Mouse (Mus musculus): Measurements from ENCODE around the gene Aloxe3.
A peak's percentile ranks its signal among the peaks of the same experiment; 100 is the strongest.

Gene Aloxe3

DNA sequence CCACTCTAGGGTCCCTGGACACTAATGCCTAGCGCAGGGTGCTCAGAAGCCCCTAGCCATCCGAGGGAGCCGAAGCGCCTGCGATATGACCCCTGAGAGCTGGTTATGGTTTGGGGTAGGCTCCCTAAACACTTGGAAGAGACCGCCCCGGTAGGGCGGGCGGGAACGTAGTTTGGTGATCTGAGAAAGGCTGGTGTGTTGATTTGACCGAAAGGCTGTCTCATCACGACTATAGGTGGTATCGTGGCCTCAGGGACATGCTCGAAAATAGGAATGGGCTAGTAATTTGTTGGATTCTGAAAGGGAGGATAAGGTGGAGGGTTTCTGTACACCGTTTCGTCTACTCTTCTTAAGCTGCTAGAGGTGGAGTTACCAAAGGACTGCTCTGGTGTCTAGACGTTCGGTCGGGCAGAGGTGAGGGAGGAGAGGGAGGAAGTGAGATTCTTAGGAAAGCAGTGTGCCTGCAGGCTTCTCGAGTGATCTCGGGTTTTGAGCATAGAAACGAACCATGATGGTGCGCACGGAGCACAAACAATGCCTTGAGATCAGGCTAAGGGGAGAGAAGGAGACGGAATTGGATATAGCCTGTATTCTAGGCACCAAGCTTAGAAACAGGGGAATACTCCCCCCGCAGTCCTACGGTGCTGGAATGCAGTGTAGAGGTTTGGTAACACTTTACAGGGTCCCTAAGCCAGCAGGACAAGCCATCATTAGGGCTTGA, 30.0 kb upstream of the Aloxe3 start:
- DNase-seq (ENCODE audit: low spot score in 2 of 2), result no peak

DNA sequence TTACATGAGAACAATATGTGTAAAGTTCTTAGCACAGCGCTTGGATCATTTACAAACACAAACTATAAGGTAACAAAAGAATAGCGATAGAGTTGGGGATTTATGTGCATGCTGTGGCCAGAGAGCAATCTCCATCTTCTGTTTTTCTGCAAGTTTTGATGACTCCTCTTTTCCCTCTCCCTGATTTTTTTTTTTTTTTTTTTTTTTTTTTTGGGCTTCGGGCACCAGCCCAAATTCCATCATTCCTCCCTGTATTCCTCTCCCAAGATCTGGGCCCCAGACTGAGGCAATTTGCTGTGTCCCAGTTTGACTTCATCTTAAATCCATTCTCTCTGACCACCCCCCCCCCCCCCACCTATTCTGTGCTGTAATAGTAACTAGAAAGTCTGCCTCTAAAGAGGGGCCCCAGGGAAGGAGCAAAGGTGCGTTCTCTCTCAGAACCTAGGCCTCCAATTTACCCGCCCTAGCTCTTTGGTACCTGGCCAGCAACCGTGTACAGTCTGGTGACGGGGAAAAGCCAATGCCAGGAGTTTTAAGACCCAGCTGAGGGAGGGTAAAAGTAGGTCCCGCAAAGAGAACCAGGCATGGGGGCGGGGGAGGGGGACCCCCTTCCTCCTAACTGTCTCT, 29.2 kb upstream of the Aloxe3 start:
- no peak for DNase-seq (ENCODE audit: low spot score in 2 of 2)

DNA sequence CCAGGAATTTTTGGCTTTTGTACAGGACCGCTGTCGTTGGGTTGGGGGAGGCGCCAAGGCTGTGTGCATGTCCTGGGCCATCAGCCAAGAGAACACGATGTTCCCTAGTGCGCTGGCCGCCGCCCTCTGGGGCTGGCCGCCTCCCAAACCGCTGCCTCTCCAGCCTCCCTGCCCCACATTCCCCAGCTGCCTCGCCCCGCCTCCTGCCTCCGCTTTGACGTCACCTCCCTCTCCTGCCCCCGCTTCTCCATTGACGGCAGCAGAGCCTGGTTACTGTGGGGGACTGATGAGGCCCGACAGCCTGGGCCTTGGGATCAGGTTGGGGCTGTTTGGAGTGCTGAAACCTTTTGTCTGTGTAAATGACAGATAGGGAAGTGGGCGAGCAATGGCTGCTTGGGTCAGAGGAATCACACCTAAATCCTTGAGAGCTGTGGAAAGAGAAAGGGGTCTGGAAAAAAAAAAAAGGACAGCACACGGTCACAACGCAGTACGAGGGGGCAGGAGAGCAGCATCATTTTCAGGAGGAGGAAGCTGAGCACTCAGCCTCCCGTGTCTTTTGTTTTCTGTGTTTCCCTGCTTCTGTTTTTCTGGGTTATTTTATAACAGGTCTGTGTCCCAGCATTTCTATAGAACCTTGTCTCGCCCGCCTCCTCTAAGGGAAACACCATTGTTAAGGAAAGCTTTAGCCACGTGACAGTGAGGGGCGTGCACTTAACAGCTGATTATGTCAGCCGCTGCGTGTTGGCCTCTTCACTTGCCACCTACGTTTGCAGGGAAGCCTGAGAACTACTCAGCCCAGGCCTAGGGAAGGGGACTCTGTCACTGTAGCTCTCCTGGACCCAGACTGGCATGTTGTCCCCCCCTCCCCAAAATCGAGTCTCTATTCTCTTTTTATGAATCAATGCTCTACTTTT, 28.5 kb upstream of the Aloxe3 start:
- DNase-seq (ENCODE audit: low spot score in 2 of 2), result peak; percentile 94 to 100

DNA sequence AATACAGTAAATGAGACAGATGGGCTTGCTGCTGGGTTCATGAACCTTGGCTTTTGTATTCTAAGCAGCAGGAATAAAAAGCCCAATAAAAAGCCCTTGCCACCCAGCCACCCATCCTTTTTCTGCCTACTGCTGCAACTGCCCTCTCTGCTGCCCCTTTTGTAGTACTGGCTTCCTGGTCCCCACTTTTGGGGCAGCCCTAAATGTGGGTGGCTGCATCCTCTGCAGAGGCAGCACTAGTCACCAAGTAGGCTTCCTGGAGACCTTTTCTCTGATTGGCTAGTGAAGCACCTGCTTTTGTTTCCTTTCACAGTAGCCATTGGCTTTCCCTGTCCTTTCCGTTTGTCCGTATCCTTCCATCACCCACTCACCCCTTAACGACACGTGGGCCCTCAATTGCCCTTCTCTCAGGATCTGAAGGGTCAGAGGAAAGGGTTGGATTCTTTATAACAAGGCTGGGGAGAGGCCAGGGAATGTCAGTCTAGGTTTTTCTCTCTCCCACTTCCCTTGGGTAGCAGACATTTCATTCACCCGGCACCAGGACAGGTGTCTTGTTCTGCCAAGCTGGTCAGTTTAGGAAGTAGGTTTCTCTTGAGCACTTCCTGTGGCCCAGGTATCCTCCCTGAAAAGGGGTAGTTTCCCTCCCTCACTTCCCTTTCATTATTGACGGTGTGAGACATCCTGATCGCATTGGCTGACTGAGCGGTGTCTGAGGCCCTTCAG, 27.5 kb upstream of the Aloxe3 start:
- DNase-seq (ENCODE audit: low spot score in 2 of 2), result no peak

DNA sequence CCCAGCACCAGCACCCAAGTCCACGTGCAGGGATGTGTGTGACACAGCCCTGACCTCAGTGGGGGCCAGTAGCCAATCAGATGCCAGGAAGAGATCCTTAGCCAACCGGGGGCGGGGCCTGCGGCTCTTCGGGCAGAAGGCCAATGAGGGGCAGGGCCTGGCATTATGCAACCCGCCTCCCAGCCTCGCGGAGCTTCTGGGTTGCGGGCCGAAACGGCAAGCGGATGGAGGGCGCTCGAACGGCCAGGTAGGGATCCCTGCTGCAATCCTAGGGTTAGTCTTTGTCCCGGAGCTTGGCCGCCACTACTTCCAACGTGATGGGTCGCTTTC, 27.0 kb upstream of the Aloxe3 start:
- DNase-seq (ENCODE audit: low spot score in 2 of 2), result peak; percentile 96 to 97

DNA sequence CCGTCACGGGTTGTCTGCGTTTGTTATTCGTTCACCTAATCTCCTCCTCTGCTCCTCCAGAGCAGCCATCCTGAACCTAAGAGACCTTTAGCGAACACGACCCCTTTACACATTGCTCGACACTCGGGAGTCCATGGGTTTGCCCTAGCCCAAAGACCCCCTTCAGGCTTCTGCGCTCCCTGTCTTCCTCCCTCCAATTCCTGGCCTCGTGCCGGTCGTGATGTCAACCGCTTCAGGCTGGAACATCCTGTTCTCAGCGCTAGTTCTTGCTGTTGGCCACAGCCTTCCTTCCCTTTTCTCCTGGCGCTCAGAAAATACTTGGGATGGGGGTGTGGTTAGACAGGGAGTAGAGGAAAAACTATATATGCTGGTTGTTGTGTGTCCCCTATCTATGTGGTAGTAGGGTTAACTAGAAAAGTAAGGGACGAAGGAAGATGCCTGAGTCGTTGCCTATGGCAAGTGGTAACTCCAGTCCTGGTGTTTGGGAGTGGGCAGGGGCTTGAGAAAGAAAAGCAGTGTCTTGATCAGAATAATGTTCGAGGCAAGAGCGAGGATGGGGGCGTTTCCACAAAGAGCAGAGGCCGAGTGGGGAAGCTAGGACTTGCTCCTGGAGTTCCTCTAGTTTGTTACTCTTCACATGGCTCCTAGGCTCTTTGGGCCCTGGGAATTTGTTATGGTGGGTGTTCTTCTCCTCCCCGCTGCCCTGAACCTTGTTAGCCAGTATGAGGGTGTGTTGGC, 26.4 kb upstream of the Aloxe3 start:
- DNase-seq (ENCODE audit: low spot score in 2 of 2), result peak in 1 of 2 experiments; percentile 75

DNA sequence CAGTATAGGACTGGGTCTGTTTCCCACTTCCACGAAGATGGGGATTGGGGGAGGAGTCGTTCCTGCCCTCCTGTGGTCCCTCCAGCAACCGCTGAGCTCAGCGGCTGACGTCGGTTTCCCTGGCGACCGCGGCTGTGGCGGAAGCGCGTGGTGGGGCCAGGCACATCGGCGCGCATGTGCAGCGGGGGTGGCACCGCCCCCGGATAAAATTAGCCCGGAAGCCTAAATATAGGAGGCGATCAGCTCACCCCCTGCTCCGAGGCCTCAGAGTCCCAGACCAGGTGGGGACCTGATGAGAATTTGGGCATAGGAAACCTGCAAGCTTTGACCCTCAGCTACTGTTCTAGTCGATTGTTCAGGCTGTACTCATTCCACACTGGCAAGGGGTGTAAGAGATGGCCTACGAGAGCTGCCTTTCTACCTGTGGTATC, 25.8 kb upstream of the Aloxe3 start:
- peak; percentile 76 to 90 for DNase-seq (ENCODE audit: low spot score in 2 of 2)

DNA sequence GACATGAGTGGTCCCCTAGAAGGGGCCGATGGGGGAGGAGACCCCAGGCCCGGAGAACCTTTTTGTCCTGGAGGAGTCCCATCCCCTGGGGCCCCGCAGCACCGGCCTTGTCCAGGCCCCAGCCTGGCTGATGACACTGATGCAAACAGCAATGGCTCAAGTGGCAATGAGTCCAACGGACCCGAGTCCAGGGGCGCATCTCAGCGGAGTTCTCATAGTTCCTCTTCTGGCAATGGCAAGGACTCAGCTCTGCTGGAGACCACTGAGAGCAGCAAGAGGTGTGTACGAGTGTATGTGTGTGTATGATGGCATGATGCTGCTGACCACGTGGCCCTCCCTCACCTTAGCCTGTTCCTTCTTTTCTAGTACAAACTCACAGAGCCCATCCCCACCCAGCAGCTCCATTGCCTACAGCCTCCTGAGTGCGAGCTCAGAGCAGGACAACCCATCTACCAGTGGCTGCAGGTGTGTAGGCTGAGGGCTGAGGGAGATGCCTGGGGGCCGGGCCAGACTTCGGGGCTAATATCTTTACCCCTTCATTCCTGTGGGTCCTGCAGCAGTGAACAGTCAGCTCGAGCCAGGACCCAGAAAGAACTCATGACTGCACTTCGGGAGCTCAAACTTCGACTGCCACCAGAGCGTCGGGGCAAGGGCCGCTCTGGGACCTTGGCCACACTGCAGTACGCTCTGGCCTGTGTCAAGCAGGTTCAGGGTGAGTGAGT, 24.9 kb upstream of the Aloxe3 start:
- DNase-seq (ENCODE audit: low spot score in 2 of 2), result no peak

DNA sequence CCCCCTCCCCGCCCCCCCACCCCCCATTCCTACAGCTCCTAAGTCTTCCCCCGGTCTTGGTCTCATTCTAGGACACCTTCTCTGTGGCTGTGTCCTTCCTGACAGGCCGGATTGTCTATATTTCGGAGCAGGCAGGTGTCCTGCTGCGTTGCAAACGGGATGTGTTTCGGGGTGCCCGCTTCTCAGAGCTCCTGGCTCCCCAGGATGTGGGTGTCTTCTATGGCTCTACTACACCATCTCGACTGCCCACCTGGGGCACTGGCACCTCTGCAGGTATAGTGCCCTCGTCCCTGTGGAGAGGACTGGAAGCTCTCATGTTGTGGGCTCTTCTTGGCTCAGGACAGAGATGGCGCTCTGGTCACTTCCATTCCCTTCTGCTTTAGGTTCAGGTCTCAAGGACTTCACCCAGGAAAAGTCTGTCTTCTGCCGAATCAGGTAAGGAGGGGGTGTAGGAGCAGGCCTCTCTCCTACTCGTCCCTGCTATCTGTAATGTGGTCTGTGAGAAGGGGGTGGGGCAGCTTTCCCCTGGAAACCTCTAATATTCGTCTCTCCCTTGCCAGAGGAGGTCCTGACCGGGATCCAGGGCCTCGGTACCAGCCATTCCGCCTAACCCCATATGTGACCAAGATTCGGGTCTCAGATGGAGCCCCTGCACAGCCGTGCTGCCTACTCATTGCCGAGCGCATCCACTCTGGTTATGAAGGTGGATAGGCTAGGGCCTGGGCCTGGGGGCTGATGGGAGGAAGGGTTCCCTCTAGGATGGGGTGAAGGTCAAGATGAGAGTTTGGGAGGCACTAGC, 23.9 kb upstream of the Aloxe3 start:
- no peak for DNase-seq (ENCODE audit: low spot score in 2 of 2)

DNA sequence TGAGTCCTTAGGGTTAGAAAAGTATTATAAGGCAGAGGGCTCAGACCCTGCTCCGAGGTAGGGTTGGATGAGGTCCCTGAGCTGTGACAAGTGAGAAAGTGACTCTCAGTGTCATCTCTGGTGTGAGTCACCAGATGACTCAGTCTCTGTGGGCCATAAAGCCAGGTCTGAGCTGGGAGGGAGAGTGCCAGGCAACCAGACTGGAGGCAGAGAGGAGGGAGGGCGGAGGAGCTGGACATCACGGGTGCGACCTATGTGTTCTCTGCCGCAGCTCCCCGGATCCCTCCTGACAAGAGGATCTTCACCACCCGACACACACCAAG, 23.3 kb upstream of the Aloxe3 start:
- no peak for DNase-seq (ENCODE audit: low spot score in 2 of 2)

DNA sequence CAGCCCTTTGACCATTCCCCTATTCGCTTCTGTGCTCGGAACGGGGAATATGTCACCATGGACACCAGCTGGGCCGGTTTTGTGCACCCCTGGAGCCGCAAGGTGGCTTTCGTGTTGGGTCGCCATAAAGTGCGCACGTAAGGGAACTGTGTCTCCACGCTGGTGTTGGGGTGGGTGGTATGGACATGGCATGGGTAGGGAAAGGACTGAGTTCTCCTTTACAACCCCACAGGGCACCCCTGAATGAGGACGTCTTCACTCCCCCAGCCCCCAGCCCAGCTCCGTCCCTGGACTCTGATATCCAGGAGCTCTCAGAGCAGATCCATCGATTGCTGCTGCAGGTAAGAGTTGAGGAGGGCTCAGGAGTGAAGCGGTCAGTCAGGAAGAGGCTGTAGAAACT, 22.6 kb upstream of the Aloxe3 start:
- no peak for DNase-seq (ENCODE audit: low spot score in 2 of 2)

DNA sequence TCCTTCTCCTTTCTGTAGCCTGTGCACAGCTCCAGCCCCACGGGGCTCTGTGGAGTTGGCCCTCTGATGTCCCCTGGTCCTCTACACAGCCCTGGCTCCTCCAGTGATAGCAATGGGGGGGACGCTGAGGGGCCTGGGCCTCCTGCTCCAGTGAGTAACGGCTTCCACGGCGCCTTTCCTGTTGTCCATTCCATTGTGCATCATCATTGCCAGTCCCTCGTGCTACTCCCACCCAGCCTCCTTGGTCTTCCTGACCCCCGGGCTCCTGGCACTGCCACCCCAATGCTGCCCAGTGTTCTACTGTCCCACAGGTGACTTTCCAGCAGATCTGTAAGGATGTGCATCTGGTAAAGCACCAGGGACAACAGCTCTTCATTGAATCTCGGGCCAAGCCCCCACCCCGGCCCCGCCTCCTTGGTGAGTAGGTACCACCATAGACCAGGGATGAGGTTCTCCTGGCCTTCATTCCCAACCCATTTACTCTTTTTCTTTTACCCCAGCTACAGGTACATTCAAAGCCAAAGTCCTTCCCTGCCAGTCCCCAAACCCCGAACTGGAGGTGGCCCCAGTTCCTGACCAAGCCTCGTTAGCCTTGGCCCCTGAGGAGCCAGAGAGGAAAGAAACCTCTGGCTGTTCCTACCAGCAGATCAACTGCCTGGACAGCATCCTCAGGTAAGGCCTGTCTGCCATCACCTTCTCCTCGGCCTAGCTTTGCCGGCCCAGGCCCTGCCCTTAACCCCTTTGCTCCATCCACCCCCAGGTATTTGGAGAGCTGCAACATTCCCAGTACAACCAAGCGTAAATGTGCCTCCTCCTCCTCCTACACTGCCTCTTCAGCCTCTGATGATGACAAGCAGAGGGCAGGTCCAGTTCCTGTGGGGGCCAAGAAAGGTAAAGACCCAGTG, 21.9 kb upstream of the Aloxe3 start:
- DNase-seq (ENCODE audit: low spot score in 2 of 2), result no peak

DNA sequence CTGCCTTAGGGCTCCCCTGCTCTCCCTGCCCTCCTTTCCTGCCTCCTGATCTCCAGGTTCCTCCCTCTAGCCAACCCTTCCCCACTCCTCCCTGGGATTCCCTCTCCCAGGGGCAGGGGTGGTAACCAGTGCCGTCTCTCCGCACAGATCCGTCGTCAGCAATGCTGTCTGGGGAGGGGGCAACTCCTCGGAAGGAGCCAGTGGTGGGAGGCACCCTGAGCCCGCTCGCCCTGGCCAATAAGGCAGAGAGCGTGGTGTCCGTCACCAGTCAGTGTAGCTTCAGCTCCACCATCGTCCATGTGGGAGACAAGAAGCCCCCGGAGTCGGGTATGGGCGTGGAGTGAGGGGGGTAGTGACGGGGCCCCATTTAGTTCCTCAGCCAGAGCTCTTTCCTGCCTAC, 21.2 kb upstream of the Aloxe3 start:
- DNase-seq (ENCODE audit: low spot score in 2 of 2), result no peak

DNA sequence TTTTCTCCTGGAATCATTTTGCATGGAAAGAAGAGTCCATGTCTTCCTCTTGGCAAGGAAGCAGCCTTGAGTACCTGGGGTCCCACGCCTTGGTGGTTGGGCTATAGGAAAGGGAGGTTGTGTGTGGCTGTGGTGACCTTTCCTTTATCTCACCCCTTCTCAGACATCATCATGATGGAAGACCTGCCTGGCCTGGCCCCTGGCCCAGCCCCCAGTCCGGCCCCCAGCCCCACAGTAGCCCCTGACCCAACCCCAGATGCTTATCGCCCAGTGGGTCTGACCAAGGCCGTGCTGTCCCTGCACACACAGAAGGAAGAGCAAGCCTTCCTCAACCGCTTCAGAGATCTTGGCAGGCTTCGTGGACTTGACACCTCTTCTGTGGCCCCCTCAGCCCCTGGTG, 20.5 kb upstream of the Aloxe3 start:
- no peak for DNase-seq (ENCODE audit: low spot score in 2 of 2)

DNA sequence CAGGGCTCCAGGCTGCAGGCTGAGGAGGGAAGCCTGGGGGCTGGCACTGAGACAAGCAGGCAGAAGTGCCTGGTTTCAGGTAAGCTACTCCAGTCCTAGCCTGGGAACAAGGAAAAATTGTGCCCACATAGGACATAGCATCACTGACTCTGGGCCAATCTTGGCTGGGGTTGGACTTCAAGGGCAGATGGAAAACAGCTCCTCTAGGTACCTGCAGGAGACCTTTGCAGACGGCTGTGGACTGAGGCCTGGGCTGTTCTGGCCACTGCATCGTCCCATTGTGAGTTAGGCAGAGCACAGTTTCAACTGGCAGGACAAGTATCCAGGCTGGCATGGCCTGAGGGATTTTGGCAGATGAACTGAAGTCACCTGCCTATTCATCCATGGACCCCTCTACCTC, 19.9 kb upstream of the Aloxe3 start:
- no peak for DNase-seq (ENCODE audit: low spot score in 2 of 2)

DNA sequence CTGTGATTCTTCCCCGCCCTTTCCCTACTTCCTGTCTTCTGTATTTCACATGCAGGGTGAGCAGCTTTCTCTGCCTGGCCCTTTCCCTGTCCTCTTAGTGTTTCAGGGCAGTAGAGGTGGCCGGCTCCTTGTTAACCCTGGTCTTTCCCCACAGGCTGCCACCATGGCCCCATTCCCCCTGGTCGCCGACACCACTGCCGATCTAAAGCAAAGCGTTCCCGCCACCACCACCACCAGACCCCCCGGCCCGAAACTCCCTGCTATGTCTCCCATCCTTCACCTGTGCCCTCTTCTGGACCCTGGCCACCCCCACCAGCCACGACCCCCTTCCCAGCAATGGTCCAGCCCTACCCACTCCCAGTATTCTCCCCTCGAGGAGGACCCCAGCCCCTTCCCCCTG, 19.4 kb upstream of the Aloxe3 start:
- no peak for DNase-seq (ENCODE audit: low spot score in 2 of 2)

DNA sequence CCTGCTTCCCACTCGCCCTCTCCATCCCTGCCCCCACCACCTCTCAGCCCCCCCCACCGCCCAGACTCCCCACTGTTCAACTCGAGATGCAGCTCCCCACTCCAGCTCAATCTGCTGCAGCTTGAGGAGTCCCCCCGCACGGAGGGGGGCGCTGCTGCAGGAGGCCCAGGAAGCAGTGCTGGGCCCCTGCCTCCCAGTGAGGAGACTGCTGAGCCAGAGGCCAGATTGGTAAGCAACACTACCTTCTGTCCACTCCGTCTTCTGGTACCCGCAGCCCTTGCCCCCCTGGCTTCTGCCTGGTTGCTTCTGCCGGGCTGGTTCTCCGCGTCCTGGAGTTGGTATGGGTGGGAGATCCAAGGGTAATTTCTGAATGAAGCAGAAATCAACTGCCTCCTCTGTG, 18.9 kb upstream of the Aloxe3 start:
- no peak for DNase-seq (ENCODE audit: low spot score in 2 of 2)

DNA sequence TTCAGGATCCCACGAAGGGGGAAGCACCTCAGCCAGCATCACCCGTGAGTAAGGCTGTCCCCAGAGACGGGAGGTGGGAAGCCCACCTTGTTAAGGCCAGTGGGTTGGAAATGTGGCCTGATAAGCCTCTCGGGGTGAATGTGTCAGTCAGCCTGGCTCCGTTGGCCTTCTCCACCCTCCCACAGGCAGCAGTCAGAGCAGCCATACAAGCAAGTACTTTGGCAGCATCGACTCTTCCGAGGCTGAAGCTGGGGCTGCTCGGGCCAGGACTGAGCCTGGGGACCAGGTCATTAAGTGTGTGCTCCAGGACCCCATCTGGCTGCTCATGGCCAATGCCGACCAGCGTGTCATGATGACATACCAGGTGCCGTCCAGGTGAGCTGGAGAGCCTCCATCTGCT, 18.0 kb upstream of the Aloxe3 start:
- no peak for DNase-seq (ENCODE audit: low spot score in 2 of 2)

DNA sequence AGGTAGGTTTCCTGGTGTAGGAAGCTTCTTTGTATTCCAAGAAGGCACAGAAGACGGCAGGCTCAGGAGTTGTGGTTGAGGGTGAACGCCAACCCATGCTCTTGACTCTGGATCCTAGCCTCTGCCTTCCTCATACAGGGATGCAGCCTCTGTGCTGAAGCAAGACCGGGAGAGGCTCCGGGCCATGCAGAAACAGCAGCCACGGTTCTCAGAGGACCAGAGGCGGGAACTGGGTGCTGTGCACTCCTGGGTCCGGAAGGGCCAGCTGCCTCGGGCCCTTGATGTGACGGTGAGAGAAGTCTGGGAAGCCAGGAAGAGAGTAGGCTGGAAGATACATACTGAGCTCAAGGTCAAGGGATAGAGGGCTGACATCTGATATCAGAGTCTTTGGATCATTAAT, 17.5 kb upstream of the Aloxe3 start:
- DNase-seq (ENCODE audit: low spot score in 2 of 2), result no peak
